Mouse (Mus musculus) macrophage (primary cell): Measurements from ENCODE around the gene Slc6a20a. TPM values are rescaled to one million over a fixed set of nuclear protein-coding genes. Genes with fewer than 3 reads are reported as not detected.

ENCODE experiments used
- H3K27ac ChIP-seq: fragments of 350-480 bp; formaldehyde crosslinking; 2 replicates; pipeline ENCODE4 v1.9.0; 2021
- H3K36me3 ChIP-seq: fragments of 350-480 bp; formaldehyde crosslinking; 2 replicates; pipeline ENCODE4 v1.9.0; 2021; ENCODE audit errors: inconsistent target
- H3K4me3 ChIP-seq: fragments of 350-480 bp; formaldehyde crosslinking; 2 replicates; pipeline ENCODE4 v1.9.0; 2021; ENCODE audit errors: inconsistent target
- H3K79me2 ChIP-seq: fragments of 350-480 bp; formaldehyde crosslinking; 2 replicates; pipeline ENCODE4 v1.9.0; 2021; ENCODE audit errors: inconsistent target
- WGBS: methylation state at CpG from one replicate; pipeline ENCODE4 v1.1.7; 2026; ENCODE audit warnings: inconsistent platforms; ENCODE audit not compliant: missing documents; 5-methylcytosine and 5-hydroxymethylcytosine counted together
- polyA plus RNA-seq: library from polyadenylated mRNA; stranded (reverse); fragments of 250-400 nt; gene quantifications from 3 replicates; pipeline ENCODE4 v1.2.4, GENCODE M21; 2018; ENCODE audit warnings: inconsistent platforms

Gene Slc6a20a
- polyA plus RNA-seq, 1 experiment from 2014 or later: 0.03 TPM

DNA sequence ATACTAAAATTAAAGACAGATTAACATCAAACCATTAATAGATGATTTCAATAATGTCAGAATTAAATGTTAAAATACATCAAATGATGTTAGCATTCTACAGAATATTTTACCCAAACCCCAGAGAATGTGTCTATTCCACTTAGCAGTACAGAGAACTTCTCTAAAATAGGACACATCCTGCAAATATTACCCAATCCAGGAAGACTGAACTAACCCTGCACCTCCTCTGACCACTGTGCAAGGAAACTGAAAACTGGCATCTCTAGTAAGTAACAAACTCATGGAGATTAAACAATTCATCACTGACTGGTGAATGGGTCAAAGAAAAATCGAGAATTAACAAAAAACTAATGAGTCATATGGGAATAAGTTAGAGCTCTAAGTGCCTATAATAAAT lies 77.2 kb downstream of the Slc6a20a start:
- no peaks in the 10 kb centered on the region for H3K36me3 ChIP-seq
- WGBS: 0% methylated on average over 1 of the region's 1 CpGs
- H3K4me3 ChIP-seq: no peak overlapping the region
- no peaks in the 10 kb centered on the region for H3K79me2 ChIP-seq
- H3K27ac ChIP-seq: no peak overlapping the region

DNA sequence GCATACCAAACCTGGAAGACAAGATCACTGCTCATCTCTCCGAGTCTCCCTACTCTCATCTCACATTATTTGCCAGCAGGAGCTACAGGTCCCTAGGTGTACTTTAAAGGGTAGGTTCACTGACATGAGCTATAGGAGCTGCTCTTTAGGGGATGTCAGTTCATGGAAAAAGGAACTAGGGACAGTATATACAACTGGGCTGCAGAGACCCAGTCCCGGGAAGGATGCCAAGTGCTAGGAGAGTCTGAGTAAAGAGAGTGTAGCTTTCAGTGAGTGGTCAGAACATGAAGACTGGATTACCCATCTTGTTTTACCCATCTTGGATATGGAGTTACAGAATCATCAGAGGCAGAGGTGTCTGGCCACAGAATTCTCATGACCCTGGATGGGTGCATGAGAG lies 81.3 kb downstream of the Slc6a20a start:
- H3K27ac ChIP-seq: no peak overlapping the region
- WGBS: 95% methylated on average over 2 of the region's 2 CpGs
- H3K36me3 ChIP-seq: peaks cover 8% of the 10 kb centered on the region; the same call in 1 of the 2 replicates
- H3K79me2 ChIP-seq: no peaks in the 10 kb centered on the region
- no peak overlapping the region for H3K4me3 ChIP-seq

DNA sequence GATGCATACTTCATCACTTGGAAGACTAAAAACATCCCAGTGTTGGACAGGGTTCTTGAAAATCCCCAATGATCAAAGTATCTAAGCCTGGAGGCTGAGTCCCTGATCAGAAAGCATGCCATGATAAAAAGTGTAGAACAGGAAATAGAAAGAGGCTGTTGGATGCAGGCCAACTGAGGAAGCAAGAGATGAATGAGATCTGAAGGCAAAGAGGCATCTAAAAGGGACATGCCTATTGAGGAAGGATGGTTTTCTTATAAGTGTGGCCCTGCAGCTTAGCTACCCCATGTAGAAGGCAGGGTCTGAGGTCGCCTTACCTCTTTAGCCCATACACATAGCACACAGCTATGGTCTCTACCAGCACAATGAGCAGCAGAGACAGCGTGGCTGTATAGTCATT lies 81.8 kb downstream of the Slc6a20a start:
- H3K27ac ChIP-seq: no peak overlapping the region
- no peak overlapping the region for H3K4me3 ChIP-seq
- H3K36me3 ChIP-seq: peaks cover 8% of the 10 kb centered on the region; the same call in 1 of the 2 replicates
- 90% methylated on average over 2 of the region's 2 CpGs for WGBS
- H3K79me2 ChIP-seq: no peaks in the 10 kb centered on the region

DNA sequence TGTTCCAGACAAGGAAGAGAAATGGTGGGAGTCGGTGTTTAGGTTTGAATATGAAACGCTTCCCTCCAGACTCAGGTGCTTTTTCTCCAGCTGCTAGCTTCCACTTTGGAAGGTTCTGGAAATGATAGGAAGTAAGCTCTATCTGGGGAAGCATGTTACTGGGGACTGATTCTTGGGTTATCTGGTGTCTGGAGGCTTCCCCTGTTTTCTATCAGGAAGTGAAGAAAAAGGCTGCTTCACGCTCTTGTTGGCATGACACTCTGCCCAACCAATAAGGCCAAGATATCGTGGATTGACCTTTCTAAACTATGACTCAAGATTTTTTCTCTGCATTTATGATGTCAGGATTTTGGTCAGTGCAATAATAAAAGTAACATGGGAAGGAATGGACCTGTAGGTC lies 83.5 kb downstream of the Slc6a20a start:
- Histone ChIP-seq H3K4me3 (no peak overlapping the region), H3K36me3 (peaks cover 23% of the 10 kb centered on the region), H3K79me2 (no peaks in the 10 kb centered on the region), H3K27ac (no peak overlapping the region)
- 84% methylated on average over 4 of the region's 4 CpGs for WGBS

DNA sequence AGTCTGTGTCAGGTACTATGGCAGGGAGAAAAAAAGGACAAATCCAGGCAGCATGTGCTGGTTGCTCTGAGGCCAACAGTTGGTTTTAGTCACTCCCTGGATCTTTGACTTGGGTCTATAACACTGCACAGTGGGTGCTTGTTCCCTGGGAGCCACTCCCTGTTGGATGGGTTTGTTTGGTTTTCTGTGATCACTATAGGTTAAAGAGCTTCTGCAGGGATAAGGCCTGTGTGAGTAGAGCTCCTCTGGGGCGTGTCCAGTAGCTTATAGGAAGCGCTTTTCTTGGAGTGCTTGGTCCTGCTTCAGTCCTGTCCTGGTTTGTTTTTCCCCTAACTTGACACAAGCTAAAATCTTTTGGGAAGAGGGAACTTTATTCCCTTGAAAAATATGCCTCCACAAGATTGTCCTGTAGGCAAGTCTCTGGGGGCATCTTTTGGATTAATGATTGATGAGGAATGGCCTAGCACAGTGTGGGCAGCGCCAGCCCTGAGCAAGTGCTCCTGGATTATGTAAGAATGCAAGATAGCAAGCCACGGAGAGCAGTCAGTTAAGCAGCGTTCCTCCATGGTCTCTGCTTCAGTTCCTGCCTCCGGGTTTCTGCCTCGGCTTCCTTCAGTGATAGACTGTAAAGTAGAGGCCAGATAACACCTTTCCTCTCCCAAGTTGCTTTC lies 89.3 kb downstream of the Slc6a20a start:
- peaks cover 68% of the 10 kb centered on the region for H3K36me3 ChIP-seq
- no peak overlapping the region for H3K27ac ChIP-seq
- 91% methylated on average over 7 of the region's 7 CpGs for WGBS

More for the DNA sequence above, 89.3 kb downstream of the Slc6a20a start:
- Histone ChIP-seq H3K79me2 (no peaks in the 10 kb centered on the region), H3K4me3 (no peak overlapping the region)

Other genes starting within 250 kb of the Slc6a20a start
- gene Limd1, start 200.2 kb downstream of the Slc6a20a start, polyA plus RNA-seq: 20.9 to 28.1 TPM (median 21.2 TPM) in 3 replicates
- 46.2 to 84.7 TPM (median 54.7 TPM) in 3 replicates for gene Sacm1l, start 149.1 kb downstream of the Slc6a20a start, polyA plus RNA-seq
- gene Slc6a20b, start 46.3 kb downstream of the Slc6a20a start, polyA plus RNA-seq: 0.13 TPM in 1 of 3 replicates, not detected in the others
- gene Ccr9, start 446 bp downstream of the Slc6a20a start, polyA plus RNA-seq: 0.30 to 1.2 TPM (median 0.32 TPM) in 3 replicates
- gene Lztfl1, start 38.8 kb upstream of the Slc6a20a start, polyA plus RNA-seq: 9.3 to 35.1 TPM (median 12.2 TPM) in 3 replicates
- gene Cxcr6, start 127.6 kb upstream of the Slc6a20a start, polyA plus RNA-seq: 0.09 TPM in 1 of 3 replicates, not detected in the others
- 10.0 to 13.5 TPM (median 12.8 TPM) in 3 replicates for gene Fyco1, start 173.0 kb upstream of the Slc6a20a start, polyA plus RNA-seq
- 0.06 TPM in 1 of 3 replicates, not detected in the others for gene Xcr1, start 183.1 kb upstream of the Slc6a20a start, polyA plus RNA-seq